Mouse (Mus musculus) small intestine, adult 2 months (tissue): ENCODE data around the gene Mrgprg.

Experiments used
- CTCF ChIP-seq: fragments of 200-500 bp; IDR thresholded peaks from 2 replicates; pipeline ENCODE4 v1.5.1; 2012; ENCODE audit warnings: low read depth, mild to moderate bottlenecking, control low read depth, inconsistent platforms, low read length, moderate library complexity, mixed read lengths; ENCODE audit not compliant: insufficient replicate concordance, insufficient read length; ENCODE audit errors: extremely low read depth
- POLR2A ChIP-seq: fragments of 200-500 bp; IDR thresholded peaks from 2 replicates; pipeline ENCODE4 v1.6.1; 2012; ENCODE audit warnings: low read depth, mild to moderate bottlenecking, control low read depth, inconsistent platforms, low read length, moderate library complexity

DNA sequence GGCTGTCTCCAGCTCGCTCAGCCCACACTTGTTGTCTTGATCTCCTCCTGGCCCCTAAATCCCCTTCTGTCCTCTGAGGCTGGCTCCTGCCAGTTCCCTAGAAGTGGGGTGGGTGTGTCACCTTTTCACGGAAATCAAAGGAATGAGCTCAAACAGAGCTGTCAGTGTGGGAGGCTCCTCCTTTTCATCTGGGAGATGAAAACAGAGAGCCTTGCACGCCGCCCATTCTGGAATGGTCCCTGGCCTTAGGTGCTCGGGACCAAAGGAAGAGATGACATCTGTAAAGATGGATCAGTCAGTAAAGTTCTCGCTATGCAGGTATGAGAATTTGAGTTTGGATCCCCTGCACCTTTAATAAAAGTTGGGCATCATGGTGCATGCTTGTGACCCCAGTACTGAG, at the start of gene Mrgprg:
- TF ChIP-seq POLR2A (no peak), CTCF (no peak)
